Mouse (Mus musculus): ENCODE data around the gene S100z.

Gene S100z

DNA sequence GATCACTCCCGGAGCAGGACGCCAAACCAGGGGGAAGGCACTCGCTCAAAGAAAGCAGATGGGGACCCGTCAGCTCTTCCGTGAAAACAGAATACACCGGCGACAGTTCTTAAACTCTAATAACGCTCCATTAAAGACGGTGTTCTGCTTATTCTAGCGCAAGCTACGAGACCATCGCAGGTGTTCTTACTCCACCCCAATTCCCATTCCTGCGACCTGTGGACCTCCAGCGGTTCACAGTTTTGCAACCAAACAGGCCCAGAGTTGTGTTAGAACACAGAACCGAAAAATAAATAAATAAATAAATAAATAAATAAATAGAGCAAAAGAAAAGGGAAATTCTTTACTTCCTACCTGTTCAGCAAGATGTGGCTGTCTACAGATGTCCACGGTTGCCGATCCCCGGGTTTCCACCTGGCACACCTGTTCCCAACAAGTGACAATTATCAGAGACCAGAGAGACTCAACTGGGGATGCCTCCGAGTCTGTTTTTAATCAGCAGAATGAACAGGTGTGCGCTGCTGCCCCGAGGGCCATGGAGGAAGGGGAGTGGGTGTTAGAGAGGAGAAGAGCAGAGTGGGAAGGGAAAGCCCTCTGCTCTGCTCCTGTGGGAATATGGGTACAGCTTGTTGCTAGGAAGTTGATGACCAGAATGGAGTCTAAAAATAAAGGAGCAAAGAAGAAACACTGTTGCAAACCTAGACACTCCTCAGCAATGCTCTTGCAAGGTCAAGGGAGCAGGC is at the start of gene S100z:
S100z (minus strand) TSS at position 51 of the 743 bp plus-strand sequence.
- DNase-seq = no peak

DNA sequence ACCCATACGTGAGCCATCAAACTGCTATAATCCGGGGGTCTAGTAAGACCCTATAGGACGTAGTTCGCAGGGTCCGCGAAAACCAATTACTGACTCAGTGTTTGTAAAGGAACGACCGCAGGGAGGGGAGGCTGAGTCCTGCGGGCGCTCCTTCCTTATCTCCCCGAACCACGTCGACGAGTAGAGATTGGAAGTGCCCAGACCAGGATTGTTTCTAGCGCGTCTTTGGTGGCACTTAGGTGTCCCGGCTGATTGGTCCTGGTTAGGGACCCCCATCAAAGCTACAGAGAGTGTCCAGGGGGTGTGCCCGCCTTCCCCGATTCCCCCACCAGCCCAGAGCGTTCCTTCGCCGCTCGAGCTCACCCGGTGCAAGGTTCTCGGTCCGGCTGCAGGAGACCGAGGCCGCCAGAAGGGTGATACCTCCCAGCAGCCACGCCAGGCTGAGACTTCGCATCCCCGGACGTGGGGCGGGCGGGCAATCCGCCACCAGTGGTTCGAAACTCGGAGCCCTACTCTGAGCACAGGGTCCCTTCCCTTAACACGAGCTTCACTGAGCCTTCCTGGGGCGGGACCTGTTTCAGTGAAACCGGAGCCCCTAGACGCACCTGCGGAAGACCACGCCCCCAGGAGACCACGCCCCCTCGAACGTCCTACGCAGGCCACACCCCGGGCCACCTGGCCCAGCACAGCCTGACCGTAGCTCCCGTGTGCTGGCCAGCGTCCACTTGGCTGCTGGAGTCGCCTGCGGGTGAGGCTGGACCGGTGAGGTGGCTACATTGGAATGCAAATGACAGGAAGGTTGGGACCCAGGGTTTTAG is 46.4 kb upstream of the S100z start, which contains the start of gene F2rl1:
F2rl1 (minus strand) TSS at position 554 of the 818 bp plus-strand sequence.
- peak; percentile 95 for DNase-seq

GRCm38 (mm10) chr13:95524424-95524673 is 45.8 kb upstream of the S100z start:
- no peak for DNase-seq

DNA sequence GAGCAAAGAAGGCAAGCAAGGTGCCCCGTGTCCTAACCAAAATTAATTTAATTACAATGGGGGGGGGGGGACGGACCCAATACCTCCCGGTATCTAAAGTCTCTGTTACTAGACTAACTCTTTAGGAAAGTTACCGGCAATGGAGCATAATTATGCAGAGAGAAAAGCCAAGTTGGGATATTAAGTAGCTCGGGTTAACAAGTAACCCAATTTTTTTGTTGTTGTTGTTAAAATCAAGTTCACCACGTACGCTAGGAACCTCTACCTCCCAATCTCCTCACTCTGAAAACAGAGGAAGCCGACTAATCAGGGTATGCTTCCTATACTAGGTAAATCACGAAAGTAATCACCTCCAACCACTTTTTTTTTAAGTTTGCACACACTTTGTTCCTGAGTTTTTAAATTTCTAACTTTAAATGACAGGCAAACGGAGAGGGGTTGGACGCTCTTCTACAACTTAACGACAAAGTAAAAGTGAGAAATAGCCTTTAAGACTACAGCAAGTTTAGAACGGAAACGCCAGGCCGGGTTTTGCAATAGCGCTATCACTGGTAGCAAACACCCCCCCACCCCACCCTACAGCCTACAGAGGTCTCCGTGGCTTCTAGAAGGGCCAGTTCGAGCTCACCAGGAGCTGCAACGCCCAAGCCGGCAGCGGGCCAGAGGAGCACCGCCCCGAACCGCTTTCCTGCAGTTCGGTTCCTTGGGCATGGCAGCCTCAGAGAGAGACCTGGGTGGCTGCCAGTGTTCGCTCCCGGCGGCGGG is 45.3 kb upstream of the S100z start:
- DNase-seq = peak; percentile 83

DNA sequence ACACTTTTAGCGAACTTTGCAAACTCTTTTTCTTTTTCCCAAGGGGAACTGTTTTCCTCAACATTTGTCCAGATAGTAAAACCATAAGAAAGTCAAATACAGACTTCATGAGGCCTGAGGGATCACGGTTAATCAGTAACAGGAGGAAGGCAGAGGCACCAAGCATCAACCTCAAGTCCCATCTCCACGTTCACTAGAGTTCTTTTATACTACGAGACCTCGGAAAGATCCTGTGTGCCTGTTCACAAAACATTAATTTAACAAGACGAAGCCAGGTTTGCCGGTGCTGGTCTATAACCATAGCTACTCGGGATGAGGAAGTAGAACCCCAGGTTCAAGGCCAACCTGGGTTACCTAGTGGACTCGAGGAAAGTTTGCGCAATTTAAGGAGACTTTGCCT is 43.7 kb upstream of the S100z start:
- peak; percentile 51 for DNase-seq

DNA sequence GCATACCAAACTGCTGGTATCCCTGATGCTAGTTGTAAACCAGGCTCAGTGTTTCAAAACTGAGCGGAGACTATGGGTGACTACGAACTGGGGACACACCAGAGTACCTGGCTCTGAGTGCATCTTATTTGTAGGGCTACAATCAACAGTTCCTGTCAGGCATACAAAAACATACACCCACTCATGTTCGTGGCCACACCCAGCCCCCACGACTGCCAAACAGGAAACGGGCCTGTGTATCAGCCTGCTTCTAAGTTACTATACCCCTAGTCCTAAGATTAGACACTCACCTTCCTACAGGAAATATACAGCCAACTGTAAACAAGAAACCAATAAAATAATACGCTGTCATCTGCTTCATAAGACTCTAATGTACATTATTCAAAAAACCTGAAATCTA is 42.5 kb upstream of the S100z start:
- no peak for DNase-seq

DNA sequence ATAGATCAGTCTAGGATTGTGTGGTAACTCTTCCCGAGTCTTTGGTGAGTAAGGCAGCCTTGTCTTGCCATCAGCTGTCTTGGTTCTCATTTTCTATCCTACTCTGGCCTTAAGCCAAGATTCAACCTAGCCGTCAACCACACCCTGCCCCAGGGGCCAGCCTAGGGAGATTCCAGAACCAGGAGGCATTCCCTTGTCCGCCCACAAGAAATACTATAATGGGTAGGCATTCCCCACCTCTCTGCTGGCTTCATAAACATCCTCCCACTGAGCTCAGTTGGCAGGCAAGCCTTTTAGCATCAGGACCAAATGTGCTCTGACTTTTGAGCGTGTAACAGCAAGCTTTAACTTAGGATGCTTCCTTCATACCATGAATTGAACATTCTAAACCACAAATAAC is 36.2 kb upstream of the S100z start:
- DNase-seq = no peak

- no peak for DNase-seq
Observed at GRCm38 (mm10) chr13:95510054-95510453, 31.5 kb upstream of the S100z start.

GRCm38 (mm10) chr13:95503279-95503917 is 24.9 kb upstream of the S100z start:
- no peak for DNase-seq

DNA sequence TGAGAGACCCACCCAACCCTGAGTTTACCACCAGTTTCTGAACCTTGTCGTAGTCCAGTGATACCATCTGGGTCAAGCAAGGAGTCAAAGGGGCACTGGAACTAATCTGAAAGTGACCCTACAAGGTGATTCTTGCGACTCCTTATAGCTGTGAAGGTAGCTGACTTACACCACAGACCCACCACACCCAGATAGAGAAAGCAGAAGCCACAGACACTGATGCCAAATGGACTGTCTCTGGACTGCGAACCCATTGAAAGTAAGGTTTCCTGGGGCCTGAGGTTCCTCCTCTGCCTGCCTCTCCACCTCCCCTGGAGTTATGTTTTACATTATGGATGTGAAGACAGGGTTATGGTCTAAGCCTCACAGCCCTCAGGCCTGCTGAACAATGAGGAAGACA is 18.1 kb upstream of the S100z start:
- DNase-seq = no peak

DNA sequence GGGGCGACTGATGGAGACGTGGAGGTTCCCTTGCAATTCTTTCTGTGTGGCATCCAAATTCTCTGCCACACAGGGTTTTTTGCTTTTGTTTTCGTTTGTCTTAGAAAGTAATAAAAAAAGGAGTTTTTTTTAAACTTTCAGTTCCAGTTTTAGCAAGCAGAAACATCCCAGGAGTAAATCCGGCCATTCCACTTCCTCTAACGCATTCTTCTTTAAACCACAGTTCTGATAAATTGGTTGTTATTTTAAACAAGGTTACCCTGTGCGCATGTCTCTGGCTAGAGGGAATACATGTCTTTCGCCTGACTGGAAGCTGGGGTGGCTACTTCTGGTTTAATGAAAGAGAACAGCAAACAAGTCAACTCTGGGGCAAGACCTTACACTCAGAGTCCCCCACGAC is 16.3 kb upstream of the S100z start:
- DNase-seq = peak; percentile 7

GRCm38 (mm10) chr13:95493296-95493695 is 14.8 kb upstream of the S100z start:
- no peak for DNase-seq

- DNase-seq = peak; percentile 45
Observed at GRCm38 (mm10) chr13:95491327-95491726, 12.8 kb upstream of the S100z start.

DNA sequence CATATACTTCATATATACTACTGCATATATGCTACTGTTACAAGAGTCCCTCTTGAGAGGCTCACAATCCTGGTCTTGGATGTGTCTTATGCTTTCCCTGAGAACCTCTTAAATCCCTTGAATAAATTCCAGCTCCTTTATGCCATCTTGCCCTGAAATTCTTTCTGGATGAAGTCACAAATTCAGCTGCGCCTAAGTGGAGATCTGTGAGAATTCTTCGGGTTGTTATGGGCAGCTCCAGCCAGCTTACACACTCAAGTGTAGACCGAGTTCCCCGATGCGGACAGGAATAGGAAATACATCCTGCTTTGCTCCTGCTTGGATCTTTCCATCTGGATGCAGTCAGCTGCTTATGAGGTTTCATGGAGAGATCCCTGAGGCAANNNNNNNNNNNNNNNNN is 6.1 kb upstream of the S100z start:
- DNase-seq = peak; percentile 15

DNA sequence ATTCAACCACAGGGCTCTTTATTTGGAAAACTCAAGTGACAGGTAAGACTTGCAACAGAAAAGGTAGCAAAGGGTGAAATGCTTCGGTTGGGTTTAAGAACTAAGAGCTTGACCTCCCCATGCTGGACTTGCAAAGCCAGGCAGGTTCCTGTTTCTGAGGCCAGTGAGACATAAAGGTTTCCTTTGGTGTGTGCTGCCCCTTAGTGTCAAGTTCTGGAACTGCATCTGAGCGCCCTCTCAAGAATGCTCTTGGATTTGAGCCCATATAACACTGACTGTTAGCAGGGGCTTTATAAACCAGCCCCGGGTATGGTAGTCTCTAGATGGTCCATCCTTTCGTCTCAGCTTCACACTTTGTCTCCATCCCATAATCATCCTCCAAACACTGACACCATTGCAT is 2.9 kb upstream of the S100z start:
- peak; percentile 84 for DNase-seq

GRCm38 (mm10) chr13:95477173-95477572 is 1.3 kb downstream of the S100z start:
- DNase-seq = no peak

DNA sequence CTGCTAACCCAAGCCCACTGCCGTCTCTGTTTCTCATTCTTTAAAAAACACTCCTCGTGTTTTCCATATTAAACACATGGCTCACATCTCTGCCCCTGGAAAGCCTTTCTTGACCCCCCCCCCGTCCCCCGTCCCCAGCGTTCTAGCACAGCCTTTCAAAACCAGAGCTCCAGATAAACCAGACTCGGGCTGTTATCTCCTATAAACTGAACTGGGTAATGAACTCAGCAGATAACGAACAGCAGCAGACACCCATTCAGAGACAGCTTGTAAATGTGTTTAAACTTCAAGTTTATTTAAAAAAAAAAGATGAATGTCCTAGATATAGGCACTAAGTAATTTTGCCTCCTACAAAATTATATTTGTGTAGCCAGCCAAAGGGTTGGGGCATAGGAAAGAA is 3.4 kb downstream of the S100z start:
- no peak for DNase-seq

GRCm38 (mm10) chr13:95474294-95474693 is 4.2 kb downstream of the S100z start:
- DNase-seq = no peak

DNA sequence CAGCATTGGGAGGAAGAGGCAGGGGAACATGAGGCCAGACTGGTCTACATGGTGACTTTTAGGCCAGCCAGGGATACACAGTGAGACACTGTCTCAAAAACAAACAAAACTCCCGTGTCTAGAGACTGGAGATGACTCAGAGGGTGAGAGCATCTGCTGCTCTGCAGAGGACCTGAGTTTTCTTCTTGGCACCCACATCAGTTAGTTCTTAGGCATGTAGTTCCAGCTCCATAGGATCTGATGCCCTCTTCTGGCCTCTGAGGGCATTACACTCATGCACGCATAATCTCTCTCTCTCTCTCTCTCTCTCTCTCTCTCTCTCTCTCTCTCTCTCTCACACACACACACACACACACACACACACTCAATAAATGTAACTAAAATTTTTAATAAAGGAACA is 7.6 kb downstream of the S100z start:
- no peak for DNase-seq

GRCm38 (mm10) chr13:95451529-95451928 is 27.0 kb downstream of the S100z start:
- DNase-seq = no peak

DNA sequence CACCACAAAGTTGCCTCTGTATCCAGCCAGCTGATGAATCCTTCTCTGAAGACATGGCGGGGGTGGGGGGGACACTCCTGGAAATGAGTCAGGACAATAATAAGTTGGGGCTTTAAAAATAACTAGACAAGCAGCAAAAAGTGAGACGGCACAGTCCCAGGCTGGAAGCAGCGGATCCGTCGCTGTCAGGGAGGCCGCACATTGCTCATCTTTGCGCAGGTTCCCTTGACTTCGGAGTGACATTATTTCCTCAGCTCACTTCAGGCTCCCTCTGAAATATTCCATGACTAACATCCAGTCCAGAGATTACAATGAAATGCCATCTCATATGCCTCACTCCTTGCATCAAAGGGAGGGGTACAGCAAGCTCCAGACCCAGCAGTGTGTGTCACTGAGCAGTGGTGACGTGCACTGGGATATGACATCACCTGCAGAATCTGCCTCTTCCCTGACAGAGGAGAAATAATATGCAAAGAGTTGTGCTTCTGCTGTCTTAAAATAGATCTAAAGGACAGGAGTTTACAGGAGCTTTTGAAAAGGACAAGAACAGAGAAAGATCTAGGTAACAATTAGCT is 27.8 kb downstream of the S100z start:
- DNase-seq = no peak

- no peak for DNase-seq
Observed at GRCm38 (mm10) chr13:95449730-95450129, 28.8 kb downstream of the S100z start.

- no peak for DNase-seq
Observed at GRCm38 (mm10) chr13:95444824-95445223, 33.7 kb downstream of the S100z start, which contains the start of gene Crhbp. Crhbp (minus strand) TSS chr13:95444924.

Measured in kidney, adult 9 months (tissue).